Mouse (Mus musculus) kidney, postnatal 4 days (tissue): ENCODE results near the gene Tmem107.

ENCODE experiments used
- DNase-seq, 2 experiments: peaks; one replicate each; pipeline ENCODE4 v3.0.0; 2021; ENCODE audit warnings: mixed read lengths in 2 of 2

The Tmem107 gene

GRCm38 (mm10) chr11:69095511-69096231 lies 25.1 kb downstream of the Tmem107 start:
- peak in 1 of 2 experiments; percentile 52 for DNase-seq

GRCm38 (mm10) chr11:69096360-69096986 lies 25.9 kb downstream of the Tmem107 start:
- no peak for DNase-seq

- DNase-seq: peak; percentile 99
Observed at GRCm38 (mm10) chr11:69096987-69097900, 26.6 kb downstream of the Tmem107 start.

- no peak for DNase-seq
Observed at GRCm38 (mm10) chr11:69098039-69098761, 27.6 kb downstream of the Tmem107 start.

DNA sequence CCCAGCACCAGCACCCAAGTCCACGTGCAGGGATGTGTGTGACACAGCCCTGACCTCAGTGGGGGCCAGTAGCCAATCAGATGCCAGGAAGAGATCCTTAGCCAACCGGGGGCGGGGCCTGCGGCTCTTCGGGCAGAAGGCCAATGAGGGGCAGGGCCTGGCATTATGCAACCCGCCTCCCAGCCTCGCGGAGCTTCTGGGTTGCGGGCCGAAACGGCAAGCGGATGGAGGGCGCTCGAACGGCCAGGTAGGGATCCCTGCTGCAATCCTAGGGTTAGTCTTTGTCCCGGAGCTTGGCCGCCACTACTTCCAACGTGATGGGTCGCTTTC lies 28.1 kb downstream of the Tmem107 start:
- peak; percentile 94 to 97 for DNase-seq

GRCm38 (mm10) chr11:69099177-69099914 lies 28.7 kb downstream of the Tmem107 start:
- DNase-seq: peak; percentile 85 to 89

- peak; percentile 94 to 95 for DNase-seq
Observed at GRCm38 (mm10) chr11:69099915-69100345, 29.3 kb downstream of the Tmem107 start.

- DNase-seq: no peak
Observed at GRCm38 (mm10) chr11:69100639-69101360, 30.2 kb downstream of the Tmem107 start.

DNA sequence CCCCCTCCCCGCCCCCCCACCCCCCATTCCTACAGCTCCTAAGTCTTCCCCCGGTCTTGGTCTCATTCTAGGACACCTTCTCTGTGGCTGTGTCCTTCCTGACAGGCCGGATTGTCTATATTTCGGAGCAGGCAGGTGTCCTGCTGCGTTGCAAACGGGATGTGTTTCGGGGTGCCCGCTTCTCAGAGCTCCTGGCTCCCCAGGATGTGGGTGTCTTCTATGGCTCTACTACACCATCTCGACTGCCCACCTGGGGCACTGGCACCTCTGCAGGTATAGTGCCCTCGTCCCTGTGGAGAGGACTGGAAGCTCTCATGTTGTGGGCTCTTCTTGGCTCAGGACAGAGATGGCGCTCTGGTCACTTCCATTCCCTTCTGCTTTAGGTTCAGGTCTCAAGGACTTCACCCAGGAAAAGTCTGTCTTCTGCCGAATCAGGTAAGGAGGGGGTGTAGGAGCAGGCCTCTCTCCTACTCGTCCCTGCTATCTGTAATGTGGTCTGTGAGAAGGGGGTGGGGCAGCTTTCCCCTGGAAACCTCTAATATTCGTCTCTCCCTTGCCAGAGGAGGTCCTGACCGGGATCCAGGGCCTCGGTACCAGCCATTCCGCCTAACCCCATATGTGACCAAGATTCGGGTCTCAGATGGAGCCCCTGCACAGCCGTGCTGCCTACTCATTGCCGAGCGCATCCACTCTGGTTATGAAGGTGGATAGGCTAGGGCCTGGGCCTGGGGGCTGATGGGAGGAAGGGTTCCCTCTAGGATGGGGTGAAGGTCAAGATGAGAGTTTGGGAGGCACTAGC lies 31.2 kb downstream of the Tmem107 start:
- no peak for DNase-seq

DNA sequence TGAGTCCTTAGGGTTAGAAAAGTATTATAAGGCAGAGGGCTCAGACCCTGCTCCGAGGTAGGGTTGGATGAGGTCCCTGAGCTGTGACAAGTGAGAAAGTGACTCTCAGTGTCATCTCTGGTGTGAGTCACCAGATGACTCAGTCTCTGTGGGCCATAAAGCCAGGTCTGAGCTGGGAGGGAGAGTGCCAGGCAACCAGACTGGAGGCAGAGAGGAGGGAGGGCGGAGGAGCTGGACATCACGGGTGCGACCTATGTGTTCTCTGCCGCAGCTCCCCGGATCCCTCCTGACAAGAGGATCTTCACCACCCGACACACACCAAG lies 31.8 kb downstream of the Tmem107 start:
- no peak for DNase-seq

DNA sequence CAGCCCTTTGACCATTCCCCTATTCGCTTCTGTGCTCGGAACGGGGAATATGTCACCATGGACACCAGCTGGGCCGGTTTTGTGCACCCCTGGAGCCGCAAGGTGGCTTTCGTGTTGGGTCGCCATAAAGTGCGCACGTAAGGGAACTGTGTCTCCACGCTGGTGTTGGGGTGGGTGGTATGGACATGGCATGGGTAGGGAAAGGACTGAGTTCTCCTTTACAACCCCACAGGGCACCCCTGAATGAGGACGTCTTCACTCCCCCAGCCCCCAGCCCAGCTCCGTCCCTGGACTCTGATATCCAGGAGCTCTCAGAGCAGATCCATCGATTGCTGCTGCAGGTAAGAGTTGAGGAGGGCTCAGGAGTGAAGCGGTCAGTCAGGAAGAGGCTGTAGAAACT lies 32.5 kb downstream of the Tmem107 start:
- DNase-seq: no peak

- DNase-seq: no peak
Observed at GRCm38 (mm10) chr11:69103531-69104435, 33.2 kb downstream of the Tmem107 start.

DNA sequence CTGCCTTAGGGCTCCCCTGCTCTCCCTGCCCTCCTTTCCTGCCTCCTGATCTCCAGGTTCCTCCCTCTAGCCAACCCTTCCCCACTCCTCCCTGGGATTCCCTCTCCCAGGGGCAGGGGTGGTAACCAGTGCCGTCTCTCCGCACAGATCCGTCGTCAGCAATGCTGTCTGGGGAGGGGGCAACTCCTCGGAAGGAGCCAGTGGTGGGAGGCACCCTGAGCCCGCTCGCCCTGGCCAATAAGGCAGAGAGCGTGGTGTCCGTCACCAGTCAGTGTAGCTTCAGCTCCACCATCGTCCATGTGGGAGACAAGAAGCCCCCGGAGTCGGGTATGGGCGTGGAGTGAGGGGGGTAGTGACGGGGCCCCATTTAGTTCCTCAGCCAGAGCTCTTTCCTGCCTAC lies 33.9 kb downstream of the Tmem107 start:
- DNase-seq: no peak

DNA sequence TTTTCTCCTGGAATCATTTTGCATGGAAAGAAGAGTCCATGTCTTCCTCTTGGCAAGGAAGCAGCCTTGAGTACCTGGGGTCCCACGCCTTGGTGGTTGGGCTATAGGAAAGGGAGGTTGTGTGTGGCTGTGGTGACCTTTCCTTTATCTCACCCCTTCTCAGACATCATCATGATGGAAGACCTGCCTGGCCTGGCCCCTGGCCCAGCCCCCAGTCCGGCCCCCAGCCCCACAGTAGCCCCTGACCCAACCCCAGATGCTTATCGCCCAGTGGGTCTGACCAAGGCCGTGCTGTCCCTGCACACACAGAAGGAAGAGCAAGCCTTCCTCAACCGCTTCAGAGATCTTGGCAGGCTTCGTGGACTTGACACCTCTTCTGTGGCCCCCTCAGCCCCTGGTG lies 34.6 kb downstream of the Tmem107 start:
- DNase-seq: no peak

- no peak for DNase-seq
Observed at GRCm38 (mm10) chr11:69105796-69106195, 35.2 kb downstream of the Tmem107 start.

DNA sequence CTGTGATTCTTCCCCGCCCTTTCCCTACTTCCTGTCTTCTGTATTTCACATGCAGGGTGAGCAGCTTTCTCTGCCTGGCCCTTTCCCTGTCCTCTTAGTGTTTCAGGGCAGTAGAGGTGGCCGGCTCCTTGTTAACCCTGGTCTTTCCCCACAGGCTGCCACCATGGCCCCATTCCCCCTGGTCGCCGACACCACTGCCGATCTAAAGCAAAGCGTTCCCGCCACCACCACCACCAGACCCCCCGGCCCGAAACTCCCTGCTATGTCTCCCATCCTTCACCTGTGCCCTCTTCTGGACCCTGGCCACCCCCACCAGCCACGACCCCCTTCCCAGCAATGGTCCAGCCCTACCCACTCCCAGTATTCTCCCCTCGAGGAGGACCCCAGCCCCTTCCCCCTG lies 35.7 kb downstream of the Tmem107 start:
- DNase-seq: no peak

- no peak for DNase-seq
Observed at GRCm38 (mm10) chr11:69106842-69107241, 36.2 kb downstream of the Tmem107 start.

- DNase-seq: no peak
Observed at GRCm38 (mm10) chr11:69107676-69108075, 37.1 kb downstream of the Tmem107 start.

- no peak for DNase-seq
Observed at GRCm38 (mm10) chr11:69108223-69108622, 37.6 kb downstream of the Tmem107 start.
